Mouse (Mus musculus) megakaryocyte, embryonic 14.5 days (primary cell): ENCODE measurements at regions not wholly inside any gene's neighbourhood (a gene's known extent, or its start where the extent isn't known, plus 50 kb on each side); places are given as distances from the start of the nearest gene placed in this dataset.

Experiments
- FLI1 ChIP-seq: IDR thresholded peaks from 2 replicates; pipeline ENCODE4 v1.6.1; 2012; ENCODE audit warnings: low read length, inconsistent platforms, mixed read lengths
- GATA1 ChIP-seq: IDR thresholded peaks from 3 replicates; pipeline ENCODE4 v1.6.1; 2012; ENCODE audit warnings: mixed read lengths, low read length, inconsistent platforms, borderline replicate concordance

DNA sequence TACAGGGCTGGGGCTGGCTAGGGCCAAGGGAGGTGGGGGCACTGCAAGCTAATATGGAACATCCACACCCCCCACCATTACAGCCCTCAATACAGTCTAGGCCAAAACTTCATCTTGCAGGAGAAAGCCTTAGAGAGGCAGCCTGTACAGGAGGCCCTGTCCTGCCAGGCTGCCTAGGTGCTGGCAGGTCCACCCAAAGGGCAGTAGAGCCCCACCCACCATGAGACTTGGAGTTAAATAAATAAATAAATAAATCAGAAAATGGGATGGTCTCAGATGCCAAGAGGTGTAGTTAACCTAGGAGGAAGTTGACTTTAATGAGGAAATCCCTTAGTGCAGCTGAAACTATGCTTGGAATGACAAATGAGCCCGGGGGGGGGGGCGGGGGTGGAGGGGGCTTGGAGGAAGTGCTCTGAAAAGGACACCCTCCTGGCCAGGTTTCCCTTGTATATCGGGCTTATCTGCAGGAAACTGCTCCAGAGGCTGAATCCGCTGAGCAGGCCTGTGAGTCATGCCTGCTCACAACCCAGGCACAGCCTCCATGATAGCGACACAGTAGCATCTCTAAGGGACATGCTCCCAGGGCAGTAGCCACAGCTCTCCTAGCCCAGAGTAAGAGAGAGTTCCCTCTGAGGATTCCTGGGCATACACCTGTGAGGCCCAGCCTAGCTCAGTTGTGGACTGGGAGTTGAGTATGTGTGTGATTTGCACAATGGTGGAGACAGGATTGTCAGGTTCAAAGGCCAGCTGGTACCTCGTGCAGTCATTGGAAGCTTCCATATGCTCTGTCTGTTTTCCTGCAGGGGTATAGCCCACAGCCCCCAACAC is 85.7 kb upstream of the Ccnd1 start:
- TF ChIP-seq GATA1 (no peak), FLI1 (no peak)
